Mouse (Mus musculus): ENCODE data around the gene Ep300. TPM values are rescaled to one million over a fixed set of nuclear protein-coding genes. Genes with fewer than 3 reads are reported as not detected.

The Ep300 gene
- polyA plus RNA-seq (2016; fragmentation: Nextera tagmentation; extraction: Ambion mirVana): 16.3 and 19.8 TPM in 2 replicates

- WGBS: under 1% methylated on average over 62 of the region's 68 CpGs
- no peaks in the 10 kb centered on the region for H3K9me3 ChIP-seq
- peak within 1 kb of the TSS; percentile 100 for H3K27ac ChIP-seq
- H3K27me3 ChIP-seq (ENCODE audit: poor library complexity, severe bottlenecking): no peaks in the 10 kb centered on the region
- H3K4me1 ChIP-seq: peaks cover 31% of the 10 kb centered on the region
- peaks cover 20% of the 10 kb centered on the region for H3K36me3 ChIP-seq (replicated peaks)
- peak; percentile 98 for DNase-seq (ENCODE audit: extremely low spot score, low spot score)
- H3K4me3 ChIP-seq: peak within 1 kb of the TSS; percentile 82
Measured at GRCm38 (mm10) chr15:81584913-81585745, at the start of gene Ep300. Ep300 (plus strand) TSS chr15:81585351.

- no peaks in the 10 kb centered on the region for H3K9me3 ChIP-seq
- peaks cover 14% of the 10 kb centered on the region for H3K4me1 ChIP-seq
- no peak overlapping the region for H3K4me3 ChIP-seq
- WGBS: 34% methylated on average over 9 of the region's 9 CpGs
- H3K27me3 ChIP-seq (ENCODE audit: poor library complexity, severe bottlenecking): no peaks in the 10 kb centered on the region
- peak overlapping the region; percentile 26; the same call in 1 of the 2 replicates for H3K27ac ChIP-seq
- H3K36me3 ChIP-seq (replicated peaks): no peaks in the 10 kb centered on the region
- peak; percentile 54 for DNase-seq (ENCODE audit: extremely low spot score, low spot score)
Measured at GRCm38 (mm10) chr15:81535881-81536351, 49.2 kb upstream of the Ep300 start.

GRCm38 (mm10) chr15:81538149-81538548 is 47.0 kb upstream of the Ep300 start:
- Histone ChIP-seq H3K4me1 (peaks cover 14% of the 10 kb centered on the region), H3K4me3 (no peak overlapping the region), H3K9me3 (no peaks in the 10 kb centered on the region), H3K27me3 (ENCODE audit: poor library complexity, severe bottlenecking) (no peaks in the 10 kb centered on the region), H3K36me3 (replicated peaks) (no peaks in the 10 kb centered on the region), H3K27ac (no peak overlapping the region)
- 84% methylated on average over 4 of the region's 4 CpGs for WGBS
- no peak for DNase-seq (ENCODE audit: extremely low spot score, low spot score)

GRCm38 (mm10) chr15:81539560-81539959 is 45.6 kb upstream of the Ep300 start:
- Histone ChIP-seq H3K4me1 (peaks cover 14% of the 10 kb centered on the region), H3K9me3 (no peaks in the 10 kb centered on the region), H3K27ac (no peak overlapping the region), H3K4me3 (no peak overlapping the region), H3K36me3 (replicated peaks) (no peaks in the 10 kb centered on the region), H3K27me3 (ENCODE audit: poor library complexity, severe bottlenecking) (no peaks in the 10 kb centered on the region)
- no peak for DNase-seq (ENCODE audit: extremely low spot score, low spot score)
- WGBS: 83% methylated on average over 2 of the region's 2 CpGs

GRCm38 (mm10) chr15:81544916-81545315 is 40.2 kb upstream of the Ep300 start:
- H3K9me3 ChIP-seq: no peaks in the 10 kb centered on the region
- H3K27me3 ChIP-seq (ENCODE audit: poor library complexity, severe bottlenecking): no peaks in the 10 kb centered on the region
- no peaks in the 10 kb centered on the region for H3K4me1 ChIP-seq
- 89% methylated on average over 2 of the region's 2 CpGs for WGBS
- DNase-seq (ENCODE audit: extremely low spot score, low spot score): no peak
- no peak overlapping the region for H3K4me3 ChIP-seq
- H3K27ac ChIP-seq: no peak overlapping the region
- no peaks in the 10 kb centered on the region for H3K36me3 ChIP-seq (replicated peaks)

- Histone ChIP-seq H3K27ac (no peak overlapping the region), H3K4me1 (no peaks in the 10 kb centered on the region), H3K36me3 (replicated peaks) (no peaks in the 10 kb centered on the region), H3K4me3 (no peak overlapping the region), H3K27me3 (ENCODE audit: poor library complexity, severe bottlenecking) (no peaks in the 10 kb centered on the region), H3K9me3 (no peaks in the 10 kb centered on the region)
- WGBS: 88% methylated on average over 5 of the region's 5 CpGs
- DNase-seq (ENCODE audit: extremely low spot score, low spot score): no peak
Measured at GRCm38 (mm10) chr15:81545387-81546176, 39.6 kb upstream of the Ep300 start.

- WGBS: 79% methylated on average over 1 of the region's 1 CpGs
- Histone ChIP-seq H3K27me3 (ENCODE audit: poor library complexity, severe bottlenecking) (no peaks in the 10 kb centered on the region), H3K9me3 (no peaks in the 10 kb centered on the region), H3K27ac (no peak overlapping the region), H3K36me3 (replicated peaks) (no peaks in the 10 kb centered on the region), H3K4me3 (no peak overlapping the region), H3K4me1 (peaks cover 4% of the 10 kb centered on the region; the same call in 1 of the 2 replicates)
- no peak for DNase-seq (ENCODE audit: extremely low spot score, low spot score)
Measured at GRCm38 (mm10) chr15:81553455-81553854, 31.7 kb upstream of the Ep300 start.

GRCm38 (mm10) chr15:81554558-81555297 is 30.4 kb upstream of the Ep300 start:
- H3K27me3 ChIP-seq (ENCODE audit: poor library complexity, severe bottlenecking): no peaks in the 10 kb centered on the region
- H3K4me3 ChIP-seq: no peak overlapping the region
- H3K27ac ChIP-seq: no peak overlapping the region
- H3K36me3 ChIP-seq (replicated peaks): no peaks in the 10 kb centered on the region
- H3K4me1 ChIP-seq: peaks cover 4% of the 10 kb centered on the region; the same call in 1 of the 2 replicates
- no peak for DNase-seq (ENCODE audit: extremely low spot score, low spot score)
- no peaks in the 10 kb centered on the region for H3K9me3 ChIP-seq
- WGBS: 79% methylated on average over 18 of the region's 18 CpGs

GRCm38 (mm10) chr15:81555986-81556385 is 29.2 kb upstream of the Ep300 start:
- DNase-seq (ENCODE audit: extremely low spot score, low spot score): no peak
- Histone ChIP-seq H3K9me3 (no peaks in the 10 kb centered on the region), H3K27ac (no peak overlapping the region), H3K27me3 (ENCODE audit: poor library complexity, severe bottlenecking) (no peaks in the 10 kb centered on the region), H3K4me3 (no peak overlapping the region), H3K36me3 (replicated peaks) (no peaks in the 10 kb centered on the region), H3K4me1 (peaks cover 4% of the 10 kb centered on the region; the same call in 1 of the 2 replicates)
- WGBS: 77% methylated on average over 3 of the region's 3 CpGs

GRCm38 (mm10) chr15:81561501-81561900 is 23.6 kb upstream of the Ep300 start:
- no peaks in the 10 kb centered on the region for H3K9me3 ChIP-seq
- no peak for DNase-seq (ENCODE audit: extremely low spot score, low spot score)
- H3K27me3 ChIP-seq (ENCODE audit: poor library complexity, severe bottlenecking): no peaks in the 10 kb centered on the region
- WGBS: 62% methylated on average over 3 of the region's 3 CpGs
- no peak overlapping the region for H3K27ac ChIP-seq
- H3K36me3 ChIP-seq (replicated peaks): no peaks in the 10 kb centered on the region
- no peak overlapping the region for H3K4me3 ChIP-seq
- peaks cover 8% of the 10 kb centered on the region; the same call in 1 of the 2 replicates for H3K4me1 ChIP-seq

- Histone ChIP-seq H3K27me3 (ENCODE audit: poor library complexity, severe bottlenecking) (no peaks in the 10 kb centered on the region), H3K36me3 (replicated peaks) (no peaks in the 10 kb centered on the region), H3K27ac (no peak overlapping the region), H3K4me1 (peaks cover 8% of the 10 kb centered on the region; the same call in 1 of the 2 replicates), H3K9me3 (no peaks in the 10 kb centered on the region), H3K4me3 (no peak overlapping the region)
- 83% methylated on average over 9 of the region's 9 CpGs for WGBS
- no peak for DNase-seq (ENCODE audit: extremely low spot score, low spot score)
Measured at GRCm38 (mm10) chr15:81561996-81562395, 23.2 kb upstream of the Ep300 start.

All from forebrain, embryonic 10.5 days (tissue).